Mouse (Mus musculus) hindbrain, embryonic 16.5 days (tissue): ENCODE results near the gene Col6a5. TPM values are rescaled to one million over a fixed set of nuclear protein-coding genes. Genes with fewer than 3 reads are reported as not detected.

Source experiments
- ATAC-seq: fragments of 200-750 bp; cut with Nextera tagmentation; 2 replicates; pipeline ENCODE4 v1.8.0; 2017; ENCODE audit warnings: moderate TSS enrichment, moderate library complexity
- H3K27ac ChIP-seq: fragments of 300-500 bp; sonication (generic); 2 replicates; pipeline ENCODE4 v1.5.1; 2014; ENCODE audit warnings: low read depth, mild to moderate bottlenecking, control low read depth, low read length, moderate library complexity
- H3K27me3 ChIP-seq: fragments of 300-500 bp; sonication (generic); replicated peaks from 2 replicates; pipeline ENCODE4 v1.6.1; 2014; ENCODE audit warnings: low read length; ENCODE audit not compliant: control insufficient read depth, insufficient read depth
- H3K36me3 ChIP-seq: fragments of 300-500 bp; sonication (generic); 2 replicates; pipeline ENCODE4 v1.6.1; 2014; ENCODE audit warnings: mild to moderate bottlenecking, low read length, moderate library complexity, mixed read lengths; ENCODE audit not compliant: control insufficient read depth, insufficient read depth
- H3K4me1 ChIP-seq: fragments of 300-500 bp; sonication (generic); 2 replicates; pipeline ENCODE4 v1.6.1; 2014; ENCODE audit warnings: low read depth, low read length; ENCODE audit not compliant: control insufficient read depth, insufficient read depth
- H3K4me2 ChIP-seq: fragments of 300-500 bp; sonication (generic); 2 replicates; pipeline ENCODE4 v1.6.1; 2014; ENCODE audit warnings: mild to moderate bottlenecking, low read length, control low read depth, moderate library complexity
- H3K4me3 ChIP-seq: fragments of 300-500 bp; sonication (generic); 2 replicates; pipeline ENCODE4 v1.5.1; 2014; ENCODE audit warnings: mild to moderate bottlenecking, low read length, control low read depth, moderate library complexity
- H3K9ac ChIP-seq: fragments of 300-500 bp; sonication (generic); 2 replicates; pipeline ENCODE4 v1.6.1; 2014; ENCODE audit warnings: low read depth, mild to moderate bottlenecking, control low read depth, low read length, moderate library complexity
- H3K9me3 ChIP-seq: fragments of 300-500 bp; sonication (generic); 2 replicates; pipeline ENCODE4 v1.6.1; 2014; ENCODE audit warnings: mild to moderate bottlenecking, low read length, moderate library complexity; ENCODE audit not compliant: control insufficient read depth
- WGBS: fragments of 180-500 bp; shearing (Covaris S2); extraction: QIAGEN DNeasy Blood & Tissue Kit; methylation state at CpG from one replicate; pipeline ENCODE4 v1.1.7; 2014; 5-methylcytosine and 5-hydroxymethylcytosine counted together
- polyA plus RNA-seq: library from polyadenylated mRNA; unstranded; fragments of >200 nt; fragmentation: Nextera tagmentation; extraction: Ambion mirVana; gene quantifications from 2 replicates; pipeline ENCODE4 v1.2.1, GENCODE M21; 2015

Gene Col6a5
- polyA plus RNA-seq, 1 experiment from 2014 or later: 0.21 TPM

DNA sequence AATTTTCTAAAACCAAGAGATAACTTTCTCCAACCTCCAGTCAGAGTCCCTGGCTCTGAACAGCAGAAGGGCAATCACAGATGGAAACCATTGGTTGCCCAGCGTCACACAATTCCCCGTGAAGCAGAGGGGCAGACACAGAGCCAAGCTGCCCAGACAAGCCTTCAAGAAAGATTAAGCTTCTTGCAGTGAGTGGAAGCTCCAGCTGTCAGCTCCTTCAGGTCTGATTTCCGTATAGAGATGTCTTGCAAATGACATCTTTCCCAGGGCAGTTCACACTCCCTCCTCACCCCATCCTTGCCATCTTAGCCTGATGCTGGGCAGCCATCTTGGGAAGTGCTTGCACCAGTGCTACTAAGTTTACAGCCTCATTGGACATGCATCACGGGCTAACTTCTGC lies 31.2 kb downstream of the Col6a5 start:
- H3K4me3 ChIP-seq: no peak overlapping the region

DNA sequence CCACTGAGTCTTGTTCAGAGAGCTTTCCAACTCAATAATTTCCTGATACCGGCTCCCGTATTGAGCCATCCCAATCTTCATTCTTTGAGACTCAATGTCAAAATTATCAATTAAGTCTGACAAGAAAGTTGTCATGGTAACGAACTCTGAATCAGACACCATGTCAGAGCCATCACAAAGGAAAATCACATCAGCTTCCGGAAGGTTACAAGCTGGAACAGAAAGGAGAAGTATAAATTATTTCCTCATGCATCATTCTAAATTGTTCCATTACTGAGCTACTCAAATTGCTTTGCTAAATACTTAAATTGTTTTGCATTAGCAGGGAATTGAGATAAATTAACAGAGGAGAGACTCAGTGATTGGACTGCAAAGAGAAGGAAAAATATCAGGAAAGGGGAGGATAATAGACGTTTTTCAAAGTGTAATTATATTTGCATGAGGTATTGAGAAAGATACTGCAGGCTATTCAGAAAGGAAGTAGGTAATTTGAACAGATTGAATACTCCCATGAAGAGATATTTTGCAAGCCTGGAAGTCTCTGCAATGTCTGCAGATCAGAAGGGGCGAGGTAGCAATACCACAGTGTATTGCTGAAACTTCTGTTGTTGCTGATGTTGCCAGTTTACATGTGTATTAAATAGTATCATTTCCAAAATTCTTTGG lies 31.9 kb downstream of the Col6a5 start:
- H3K4me2 ChIP-seq: no peak overlapping the region
- ATAC-seq: 0 out of 2 replicates have a peak, but pooled peaks have one; percentile 17
- no peaks in the 10 kb centered on the region for H3K36me3 ChIP-seq
- H3K9ac ChIP-seq: no peak overlapping the region
- 52% methylated on average over 6 of the region's 6 CpGs for WGBS
- H3K9me3 ChIP-seq: no peaks in the 10 kb centered on the region
- H3K4me3 ChIP-seq: no peak overlapping the region
- no peak overlapping the region for H3K27ac ChIP-seq
- H3K4me1 ChIP-seq: peaks cover 4% of the 10 kb centered on the region; the same call in 1 of the 2 replicates
- H3K27me3 ChIP-seq: no peaks in the 10 kb centered on the region

More for the DNA sequence above, 31.2 kb downstream of the Col6a5 start:
- H3K4me1 ChIP-seq: peaks cover 4% of the 10 kb centered on the region; the same call in 1 of the 2 replicates
- no peaks in the 10 kb centered on the region for H3K36me3 ChIP-seq
- H3K9ac ChIP-seq: no peak overlapping the region
- no peaks in the 10 kb centered on the region for H3K27me3 ChIP-seq
- H3K9me3 ChIP-seq: no peaks in the 10 kb centered on the region
- H3K4me2 ChIP-seq: no peak overlapping the region
- H3K27ac ChIP-seq: no peak overlapping the region
- 60% methylated on average over 4 of the region's 4 CpGs for WGBS
- ATAC-seq: peak; percentile 76

DNA sequence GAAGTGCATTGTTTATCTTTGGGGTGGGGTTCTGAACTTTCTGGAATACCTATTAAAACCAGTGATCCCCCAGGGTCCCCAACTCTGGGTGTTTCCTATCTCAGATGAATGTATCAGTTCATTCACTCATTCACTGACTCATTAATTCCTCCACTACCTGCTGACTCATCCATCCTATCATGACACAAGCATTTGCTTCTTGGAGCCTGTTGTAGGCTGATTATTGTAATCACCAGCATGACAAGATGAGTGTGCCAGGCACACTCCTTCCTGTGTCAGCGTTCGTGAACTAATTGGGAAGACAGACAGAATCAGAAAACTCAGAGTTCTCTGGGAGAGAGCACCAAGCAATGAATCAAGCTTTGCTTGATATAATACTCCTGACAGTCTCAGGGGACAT lies 36.8 kb downstream of the Col6a5 start:
- Histone ChIP-seq H3K4me2 (no peak overlapping the region), H3K9me3 (no peaks in the 10 kb centered on the region), H3K27ac (no peak overlapping the region), H3K4me3 (no peak overlapping the region), H3K9ac (no peak overlapping the region), H3K27me3 (no peaks in the 10 kb centered on the region), H3K36me3 (no peaks in the 10 kb centered on the region), H3K4me1 (peaks cover 4% of the 10 kb centered on the region; the same call in 1 of the 2 replicates)
- 89% methylated on average over 2 of the region's 2 CpGs for WGBS
- no peak for ATAC-seq

DNA sequence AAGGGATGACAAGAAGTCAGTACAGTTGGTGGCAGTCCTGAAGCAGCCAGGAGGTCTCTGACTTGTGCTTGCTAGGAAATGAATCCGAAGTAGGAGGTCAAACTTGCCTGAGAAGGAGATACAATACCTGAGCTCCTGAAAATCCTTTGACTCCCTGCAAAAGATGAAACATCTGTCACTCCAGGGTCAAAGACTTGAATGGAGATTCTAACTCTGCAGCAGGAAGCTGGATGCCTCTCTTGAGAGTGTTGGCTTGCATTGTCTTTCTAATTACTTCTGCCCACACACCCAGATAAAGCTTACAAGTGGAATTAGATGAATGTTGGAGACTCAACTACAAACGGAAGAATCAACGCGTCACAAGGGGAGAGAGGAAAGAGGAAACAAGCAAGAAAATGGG lies 45.3 kb downstream of the Col6a5 start:
- H3K9ac ChIP-seq: no peak overlapping the region
- no peaks in the 10 kb centered on the region for H3K36me3 ChIP-seq
- WGBS: 39% methylated on average over 4 of the region's 4 CpGs
- no peaks in the 10 kb centered on the region for H3K27me3 ChIP-seq
- H3K27ac ChIP-seq: no peak overlapping the region
- no peaks in the 10 kb centered on the region for H3K4me1 ChIP-seq
- no peak overlapping the region for H3K4me3 ChIP-seq
- ATAC-seq: no peak
- no peaks in the 10 kb centered on the region for H3K9me3 ChIP-seq
- H3K4me2 ChIP-seq: no peak overlapping the region

GRCm38 (mm10) chr9:105910166-105910565 lies 50.3 kb downstream of the Col6a5 start:
- no peak overlapping the region for H3K4me3 ChIP-seq
- H3K4me2 ChIP-seq: no peak overlapping the region
- 89% methylated on average over 2 of the region's 2 CpGs for WGBS
- H3K27ac ChIP-seq: no peak overlapping the region
- H3K4me1 ChIP-seq: no peaks in the 10 kb centered on the region
- ATAC-seq: no peak
- H3K36me3 ChIP-seq: no peaks in the 10 kb centered on the region
- no peak overlapping the region for H3K9ac ChIP-seq
- no peaks in the 10 kb centered on the region for H3K27me3 ChIP-seq
- H3K9me3 ChIP-seq: no peaks in the 10 kb centered on the region

DNA sequence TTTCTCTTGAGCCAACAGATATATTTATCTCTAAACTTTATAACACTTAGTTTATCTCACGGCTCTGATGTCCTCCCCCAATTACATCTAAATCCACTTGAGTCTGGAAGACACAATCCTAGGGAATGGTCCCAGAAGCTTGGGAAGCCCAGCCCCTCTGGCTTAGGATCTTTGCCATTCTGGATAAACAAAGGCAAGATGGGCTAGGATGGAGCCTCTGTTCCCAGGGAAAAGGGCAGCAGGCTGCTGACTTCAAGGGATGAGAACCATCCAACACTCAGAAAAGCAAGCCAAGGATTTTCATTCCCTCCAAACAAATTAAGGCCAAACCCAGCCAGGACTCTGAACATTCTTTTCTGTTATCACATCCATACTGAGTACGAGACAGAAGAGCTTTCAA lies 51.1 kb downstream of the Col6a5 start:
- no peaks in the 10 kb centered on the region for H3K4me1 ChIP-seq
- H3K9ac ChIP-seq: no peak overlapping the region
- H3K36me3 ChIP-seq: no peaks in the 10 kb centered on the region
- no peak overlapping the region for H3K27ac ChIP-seq
- H3K4me3 ChIP-seq: no peak overlapping the region
- H3K9me3 ChIP-seq: no peaks in the 10 kb centered on the region
- H3K4me2 ChIP-seq: no peak overlapping the region
- ATAC-seq: no peak
- WGBS: 91% methylated on average over 2 of the region's 2 CpGs
- H3K27me3 ChIP-seq: no peaks in the 10 kb centered on the region

GRCm38 (mm10) chr9:105907411-105907810 lies 53.0 kb downstream of the Col6a5 start:
- WGBS: 85% methylated on average over 6 of the region's 6 CpGs
- Histone ChIP-seq H3K4me1 (no peaks in the 10 kb centered on the region), H3K27me3 (no peaks in the 10 kb centered on the region), H3K9me3 (no peaks in the 10 kb centered on the region), H3K9ac (no peak overlapping the region), H3K4me2 (no peak overlapping the region), H3K27ac (no peak overlapping the region), H3K4me3 (no peak overlapping the region), H3K36me3 (no peaks in the 10 kb centered on the region)
- ATAC-seq: no peak

- H3K36me3 ChIP-seq: no peaks in the 10 kb centered on the region
- H3K4me2 ChIP-seq: no peak overlapping the region
- H3K4me3 ChIP-seq: no peak overlapping the region
- WGBS: 29% methylated on average over 2 of the region's 2 CpGs
- H3K9ac ChIP-seq: no peak overlapping the region
- H3K27ac ChIP-seq: 0 out of 2 replicates have a peak overlapping the region, but pooled peaks have one; percentile 23
- no peak for ATAC-seq
- H3K9me3 ChIP-seq: no peaks in the 10 kb centered on the region
- H3K4me1 ChIP-seq: no peaks in the 10 kb centered on the region
- no peaks in the 10 kb centered on the region for H3K27me3 ChIP-seq
Observed at GRCm38 (mm10) chr9:105887521-105887920, 72.9 kb downstream of the Col6a5 start.

GRCm38 (mm10) chr9:105884656-105885430 lies 75.6 kb downstream of the Col6a5 start:
- Histone ChIP-seq H3K4me3 (no peak overlapping the region), H3K27me3 (no peaks in the 10 kb centered on the region), H3K4me2 (no peak overlapping the region), H3K27ac (no peak overlapping the region), H3K36me3 (no peaks in the 10 kb centered on the region), H3K9me3 (no peaks in the 10 kb centered on the region), H3K9ac (no peak overlapping the region), H3K4me1 (no peaks in the 10 kb centered on the region)
- WGBS: 76% methylated on average over 17 of the region's 17 CpGs
- no peak for ATAC-seq
